Mouse (Mus musculus) liver, embryonic 11.5 days (tissue): Measurements from ENCODE around the gene Tas1r1. TPM values are rescaled to one million over a fixed set of nuclear protein-coding genes. Genes with fewer than 3 reads are reported as not detected.

ENCODE experiments used
- ATAC-seq: fragments of 200-750 bp; cut with Nextera tagmentation; replicated peaks from 2 replicates; pipeline ENCODE4 v1.8.0; 2017; ENCODE audit warnings: moderate number of reproducible peaks, mild to moderate bottlenecking, moderate TSS enrichment, moderate library complexity; ENCODE audit not compliant: low FRiP score
- DNase-seq: peaks from one replicate; pipeline ENCODE4 v3.0.0-alpha.2; 2017; ENCODE audit warnings: low spot score
- H3K27ac ChIP-seq: fragments of 300-500 bp; sonication (generic); 2 replicates; pipeline ENCODE4 v1.5.1; 2014; ENCODE audit warnings: mild to moderate bottlenecking, low read depth, low read length, control low read depth
- H3K27me3 ChIP-seq: fragments of 300-500 bp; sonication (generic); replicated peaks from 2 replicates; pipeline ENCODE4 v1.6.1; 2014; ENCODE audit warnings: low read length, mixed read lengths; ENCODE audit not compliant: control insufficient read depth, insufficient read depth
- H3K36me3 ChIP-seq: fragments of 300-500 bp; sonication (generic); 2 replicates; pipeline ENCODE4 v1.6.1; 2014; ENCODE audit warnings: mild to moderate bottlenecking, low read length, moderate library complexity, mixed read lengths; ENCODE audit not compliant: control insufficient read depth, insufficient read depth
- H3K4me1 ChIP-seq: fragments of 300-500 bp; sonication (generic); replicated peaks from 2 replicates; pipeline ENCODE4 v1.6.1; 2014; ENCODE audit warnings: low read length, mixed read lengths; ENCODE audit not compliant: control insufficient read depth, insufficient read depth
- H3K4me2 ChIP-seq: fragments of 300-500 bp; sonication (generic); 2 replicates; pipeline ENCODE4 v1.6.1; 2014; ENCODE audit warnings: mild to moderate bottlenecking, control low read depth, moderate library complexity
- H3K4me3 ChIP-seq: fragments of 300-500 bp; sonication (generic); 2 replicates; pipeline ENCODE4 v1.5.1; 2014; ENCODE audit warnings: low read depth, low read length, control low read depth
- H3K9ac ChIP-seq: fragments of 300-500 bp; sonication (generic); 2 replicates; pipeline ENCODE4 v1.6.1; 2014; ENCODE audit warnings: low read depth, low read length, control low read depth
- H3K9me3 ChIP-seq: fragments of 300-500 bp; sonication (generic); 2 replicates; pipeline ENCODE4 v1.6.1; 2016; ENCODE audit warnings: low read length, inconsistent platforms, mixed read lengths; ENCODE audit not compliant: control insufficient read depth
- WGBS: fragments of 180-500 bp; shearing (Covaris S2); extraction: QIAGEN DNeasy Blood & Tissue Kit; methylation state at CpG from one replicate; pipeline ENCODE4 v1.1.7; 2014; 5-methylcytosine and 5-hydroxymethylcytosine counted together
- polyA plus RNA-seq: library from polyadenylated mRNA; unstranded; fragments of >200 nt; fragmentation: Nextera tagmentation; extraction: Ambion mirVana; gene quantifications from 2 replicates; pipeline ENCODE4 v1.2.1, GENCODE M21; 2014

Gene Tas1r1
- polyA plus RNA-seq, 1 experiment from 2014 or later: 0.21 TPM

DNA sequence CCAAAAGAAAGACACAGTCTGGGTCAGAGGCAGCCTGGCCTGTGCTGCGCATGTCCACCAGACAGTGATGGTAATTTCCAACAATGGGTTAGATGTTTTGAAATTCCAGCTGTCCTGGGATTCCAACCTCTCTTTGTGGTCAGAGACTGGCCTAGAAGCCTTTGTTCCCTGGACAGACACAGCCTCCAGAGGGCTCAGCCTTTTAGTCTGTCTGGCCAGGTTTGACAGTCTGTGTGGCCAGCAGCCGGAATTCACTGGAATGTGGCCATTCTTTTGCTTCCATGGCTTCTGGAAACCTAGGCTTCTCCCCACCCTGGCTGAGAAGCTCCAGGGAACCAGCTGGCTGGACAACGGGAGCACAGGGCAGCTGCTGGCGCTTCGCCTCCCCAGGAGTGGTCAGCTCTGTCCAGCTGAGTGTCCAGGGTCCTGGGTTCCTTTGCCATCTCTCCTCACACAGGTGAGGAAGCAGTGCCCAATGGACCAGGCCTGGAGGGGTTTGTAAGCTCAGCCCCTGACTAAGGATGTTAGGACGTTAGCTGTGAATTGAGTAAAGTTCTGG, 29.9 kb upstream of the Tas1r1 start:
- H3K27me3 ChIP-seq: no peaks in the 10 kb centered on the region
- no peak overlapping the region for H3K9ac ChIP-seq
- H3K4me3 ChIP-seq: no peak overlapping the region
- H3K27ac ChIP-seq: no peak overlapping the region
- H3K4me2 ChIP-seq: no peak overlapping the region
- ATAC-seq (no peak), DNase-seq (no peak)
- H3K36me3 ChIP-seq: no peaks in the 10 kb centered on the region
- no peaks in the 10 kb centered on the region for H3K9me3 ChIP-seq
- WGBS: 81% methylated on average over 6 of the region's 6 CpGs
- no peaks in the 10 kb centered on the region; the same call in 1 of the 2 replicates for H3K4me1 ChIP-seq

DNA sequence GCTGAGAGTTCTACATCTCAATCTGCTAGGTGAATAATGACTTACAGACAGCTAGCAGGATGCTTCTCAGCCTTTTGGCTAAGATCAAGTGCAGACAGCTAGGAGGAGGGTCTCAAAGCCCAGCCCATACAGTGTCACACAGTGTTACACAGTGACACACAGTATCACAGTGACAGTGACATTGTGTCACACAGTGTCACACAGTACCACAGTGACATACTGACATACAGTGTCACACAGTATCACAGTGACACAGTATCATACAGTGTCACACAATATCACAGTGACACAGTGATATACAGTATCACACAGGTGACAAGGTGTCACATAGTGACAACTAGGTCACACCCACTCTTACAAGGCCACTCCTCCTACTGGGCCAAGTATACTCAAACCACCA, 28.9 kb upstream of the Tas1r1 start:
- Histone ChIP-seq H3K9ac (no peak overlapping the region), H3K36me3 (no peaks in the 10 kb centered on the region), H3K9me3 (no peaks in the 10 kb centered on the region), H3K27ac (no peak overlapping the region), H3K4me1 (no peaks in the 10 kb centered on the region; the same call in 1 of the 2 replicates), H3K4me2 (no peak overlapping the region), H3K4me3 (no peak overlapping the region), H3K27me3 (no peaks in the 10 kb centered on the region)
- ATAC-seq (no peak), DNase-seq (no peak)

DNA sequence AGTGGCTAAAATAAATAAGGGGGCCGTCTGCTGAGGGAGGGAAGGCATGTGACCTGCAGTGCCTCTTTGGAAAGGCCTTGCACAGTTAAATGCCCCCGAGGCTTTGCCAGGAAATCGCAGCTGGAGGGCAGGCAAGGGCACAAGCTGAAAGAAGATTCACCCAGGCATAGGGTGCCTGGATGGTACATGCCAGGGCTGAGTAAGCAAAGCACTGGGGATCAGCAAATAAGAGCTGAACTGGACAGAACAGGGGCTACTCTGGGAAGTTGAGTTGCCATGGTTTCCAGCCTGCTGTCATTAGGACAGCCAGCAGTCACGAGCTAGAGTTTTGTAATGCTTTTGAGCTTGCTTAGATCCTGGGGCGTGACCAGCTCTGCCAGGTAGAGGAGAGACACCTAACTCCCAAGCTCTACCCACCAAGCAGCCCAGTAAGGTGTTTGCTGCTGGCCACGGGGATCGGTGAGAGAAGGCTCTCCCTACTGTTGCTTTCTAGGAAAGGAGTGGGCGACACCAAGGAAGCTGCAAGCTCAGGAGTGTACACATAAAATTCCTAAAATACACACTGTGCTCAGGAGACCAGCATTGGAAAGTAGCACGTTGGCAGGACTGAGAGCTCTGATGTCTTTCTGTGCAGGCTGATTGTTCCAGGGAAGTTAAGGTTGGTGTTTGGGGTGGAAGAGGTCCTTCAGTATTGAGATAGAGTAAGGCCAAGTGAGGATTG, 24.2 kb upstream of the Tas1r1 start:
- Histone ChIP-seq H3K9ac (no peak overlapping the region), H3K9me3 (no peaks in the 10 kb centered on the region), H3K4me3 (no peak overlapping the region), H3K4me1 (no peaks in the 10 kb centered on the region), H3K4me2 (no peak overlapping the region), H3K27me3 (no peaks in the 10 kb centered on the region), H3K36me3 (peaks cover 24% of the 10 kb centered on the region), H3K27ac (no peak overlapping the region)
- DNase-seq: no peak
- 76% methylated on average over 9 of the region's 9 CpGs for WGBS
- ATAC-seq: peak; percentile 37; the same call in 1 of the 2 replicates

DNA sequence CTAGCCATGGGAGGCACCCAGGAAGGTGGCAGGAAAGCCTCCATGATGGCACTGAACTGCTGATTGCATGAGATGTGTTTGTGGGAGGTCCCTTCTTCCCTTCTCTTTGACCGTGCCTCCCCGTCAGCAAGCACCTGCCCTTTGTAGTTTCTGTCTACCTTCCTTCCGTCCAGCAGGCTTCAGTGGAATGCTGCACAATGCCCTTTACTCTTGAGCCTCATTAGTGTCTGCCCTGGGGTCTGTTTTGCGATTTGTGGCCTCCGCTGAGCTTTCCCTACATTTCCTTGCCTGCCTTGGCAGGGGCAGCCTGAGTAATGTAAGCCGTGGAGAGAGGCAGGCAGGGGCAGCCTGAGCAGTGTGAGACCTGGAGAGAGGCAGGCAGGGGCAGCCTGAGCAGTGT, 6.2 kb upstream of the Tas1r1 start:
- ATAC-seq (no peak), DNase-seq (no peak)
- peaks cover 4% of the 10 kb centered on the region; the same call in 1 of the 2 replicates for H3K4me1 ChIP-seq
- H3K9ac ChIP-seq: no peak overlapping the region
- no peak overlapping the region for H3K4me3 ChIP-seq
- no peak overlapping the region for H3K27ac ChIP-seq
- H3K36me3 ChIP-seq: peaks cover 70% of the 10 kb centered on the region
- no peak overlapping the region for H3K4me2 ChIP-seq
- WGBS: 85% methylated on average over 6 of the region's 6 CpGs
- H3K9me3 ChIP-seq: no peaks in the 10 kb centered on the region
- no peaks in the 10 kb centered on the region for H3K27me3 ChIP-seq

DNA sequence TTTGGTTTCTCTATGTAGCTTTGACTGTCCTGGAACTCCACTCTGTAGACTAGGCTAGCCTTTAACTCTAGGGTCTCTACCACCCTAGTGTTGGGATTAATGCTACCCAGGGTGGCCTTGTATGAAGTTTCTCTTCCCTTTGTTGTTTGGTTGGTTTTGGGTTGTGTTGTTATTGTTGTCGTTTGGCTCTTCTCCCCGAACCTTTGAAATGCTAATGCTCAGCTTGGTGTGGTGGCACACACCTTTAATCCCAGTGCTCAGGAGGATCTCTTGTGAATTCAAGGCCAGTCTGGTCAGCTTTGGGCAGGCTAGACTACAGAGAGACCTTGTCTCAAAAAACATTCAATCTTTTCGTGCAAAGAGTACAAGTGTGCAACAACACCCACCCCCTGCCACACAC, 4.8 kb upstream of the Tas1r1 start:
- no peak for ATAC-seq
- peaks cover 61% of the 10 kb centered on the region for H3K36me3 ChIP-seq

DNA sequence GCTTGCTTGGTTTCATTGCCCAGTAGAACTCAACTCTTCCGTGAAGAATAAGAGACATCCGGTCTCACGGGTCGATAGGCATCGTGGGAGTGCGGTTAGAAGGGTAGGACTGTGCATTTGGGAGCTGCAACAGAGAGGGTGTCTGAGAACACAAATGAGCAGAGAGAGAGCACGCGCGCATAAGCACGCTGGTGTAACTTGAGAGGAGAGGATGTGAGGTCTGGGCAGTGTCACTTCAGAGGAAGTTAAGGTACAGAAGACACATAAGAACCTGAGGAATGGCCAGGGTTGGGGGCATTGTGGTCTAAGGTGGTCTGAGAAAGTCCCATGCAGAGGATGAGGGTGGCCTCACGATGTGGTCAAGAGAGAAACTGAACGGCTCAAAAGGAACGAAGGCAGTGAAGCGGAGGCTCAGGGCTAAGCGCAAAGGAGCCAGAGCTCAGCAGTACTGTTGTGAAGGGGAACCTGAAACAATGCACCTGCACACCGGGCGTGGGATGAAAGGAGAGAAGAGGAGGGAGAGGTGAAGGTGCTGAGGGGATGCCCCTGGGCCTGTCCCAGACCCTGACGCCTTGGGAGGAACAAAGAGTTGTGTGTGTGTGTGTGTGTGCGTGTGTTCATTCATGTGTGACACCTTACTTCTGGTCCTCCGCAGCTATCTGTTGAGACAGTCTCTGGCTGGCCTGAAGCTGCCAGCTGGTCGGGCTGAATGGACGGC, 3.7 kb upstream of the Tas1r1 start:
- ATAC-seq: no peak
- Histone ChIP-seq H3K4me1 (peaks cover 4% of the 10 kb centered on the region), H3K4me2 (no peak overlapping the region), H3K27ac (no peak overlapping the region), H3K36me3 (peaks cover 53% of the 10 kb centered on the region), H3K4me3 (no peak overlapping the region), H3K9me3 (no peaks in the 10 kb centered on the region), H3K27me3 (no peaks in the 10 kb centered on the region), H3K9ac (no peak overlapping the region)
- no peak for DNase-seq
- WGBS: 94% methylated on average over 22 of the region's 22 CpGs

More for the DNA sequence above, 4.8 kb upstream of the Tas1r1 start:
- Histone ChIP-seq H3K4me2 (no peak overlapping the region), H3K27me3 (no peaks in the 10 kb centered on the region), H3K9me3 (no peaks in the 10 kb centered on the region), H3K4me1 (peaks cover 4% of the 10 kb centered on the region), H3K27ac (no peak overlapping the region), H3K4me3 (no peak overlapping the region), H3K9ac (no peak overlapping the region)
- no peak for DNase-seq
- 87% methylated on average over 3 of the region's 3 CpGs for WGBS

DNA sequence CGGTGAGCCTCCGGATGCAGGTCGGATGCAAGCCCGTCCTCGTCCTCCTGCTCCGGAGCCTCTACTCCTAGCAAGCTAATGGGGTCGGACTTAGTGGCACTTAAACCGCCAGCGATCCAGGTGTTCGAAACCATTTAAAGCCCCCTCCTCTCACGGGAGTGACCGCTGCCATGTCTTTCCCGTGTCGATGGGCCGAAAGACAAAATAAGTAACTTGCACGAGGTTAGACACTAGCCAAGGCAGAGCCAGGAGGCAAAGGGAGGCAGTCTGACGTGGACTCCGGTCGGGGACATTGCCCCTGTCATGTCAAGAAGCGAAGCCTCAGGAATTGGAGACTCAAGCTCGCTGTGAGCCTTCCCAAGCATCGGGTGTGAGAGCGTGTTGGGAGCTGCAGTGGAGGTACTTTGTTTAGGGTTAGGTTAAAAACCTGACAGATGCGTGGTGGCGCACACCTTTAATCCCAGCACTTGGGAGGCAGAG, 1.5 kb upstream of the Tas1r1 start:
- H3K4me1 ChIP-seq: peaks cover 4% of the 10 kb centered on the region
- H3K27ac ChIP-seq: peak overlapping the region; percentile 67
- H3K9me3 ChIP-seq: no peaks in the 10 kb centered on the region
- peak overlapping the region; percentile 100 for H3K4me3 ChIP-seq
- no peaks in the 10 kb centered on the region for H3K27me3 ChIP-seq
- peaks cover 37% of the 10 kb centered on the region for H3K36me3 ChIP-seq
- peak overlapping the region; percentile 96 for H3K9ac ChIP-seq
- ATAC-seq (peak; percentile 8), DNase-seq (no peak)
- 2% methylated on average over 25 of the region's 25 CpGs for WGBS
- peak overlapping the region; percentile 80 for H3K4me2 ChIP-seq

DNA sequence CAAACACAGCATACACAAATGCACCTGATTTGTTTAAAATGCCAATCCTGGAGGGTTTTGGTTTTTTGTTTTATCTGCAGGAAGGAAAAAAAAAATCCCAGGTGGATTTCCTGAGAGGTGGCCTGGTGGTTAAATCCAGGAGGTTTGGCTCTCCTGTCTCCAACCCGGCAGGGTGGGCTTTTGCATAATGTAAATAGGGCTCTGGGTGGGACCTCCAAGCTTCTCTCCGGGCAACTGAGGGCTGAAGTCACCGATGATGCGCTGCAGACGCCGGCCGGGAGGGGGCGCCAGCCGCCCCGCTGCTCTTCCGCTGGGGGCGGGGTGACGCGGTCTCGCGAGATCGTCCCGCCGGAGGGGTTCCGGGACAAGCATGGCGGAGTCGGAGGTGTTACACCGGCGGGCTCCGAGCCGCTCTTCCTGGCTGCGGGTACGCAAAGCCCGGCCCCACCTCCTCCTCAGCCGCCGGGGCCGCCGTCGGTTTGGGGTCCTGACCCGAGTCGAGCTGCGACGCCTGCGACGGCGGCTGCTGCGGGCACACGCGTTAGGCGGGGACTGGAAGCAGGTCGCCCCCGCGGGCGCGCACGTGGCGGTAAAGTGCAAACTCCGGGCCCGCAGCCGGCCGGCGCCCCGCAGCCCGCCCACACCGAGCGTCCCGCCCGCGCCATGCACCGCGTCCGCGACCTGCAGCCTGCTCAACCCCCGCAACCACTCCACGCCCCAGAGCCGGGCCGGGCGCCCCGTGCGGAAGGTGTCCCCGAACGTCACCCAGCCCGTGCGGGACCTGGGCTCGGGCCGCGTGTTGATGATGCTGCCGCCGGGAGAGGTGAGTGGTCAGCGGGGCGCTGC, 840 bp upstream of the Tas1r1 start, which contains the start of gene Nol9:
TSS of gene Nol9 (plus strand) at position 337 of the 846 bp plus-strand sequence.
- H3K27ac ChIP-seq: peak within 1 kb of the TSS; percentile 67
- H3K9me3 ChIP-seq: no peaks in the 10 kb centered on the region
- H3K4me1 ChIP-seq: peaks cover 4% of the 10 kb centered on the region
- DNase-seq (peak; percentile 94), ATAC-seq (peak; percentile 84)
- peak within 1 kb of the TSS; percentile 96 for H3K9ac ChIP-seq
- WGBS: under 1% methylated on average over 67 of the region's 86 CpGs
- peak within 1 kb of the TSS; percentile 80 for H3K4me2 ChIP-seq
- H3K36me3 ChIP-seq: peaks cover 30% of the 10 kb centered on the region
- no peaks in the 10 kb centered on the region for H3K27me3 ChIP-seq
- peak within 1 kb of the TSS; percentile 100 for H3K4me3 ChIP-seq
